Mouse (Mus musculus): ENCODE measurements around the gene Arl5c. TPM values are rescaled to one million over a fixed set of nuclear protein-coding genes. Genes with fewer than 3 reads are reported as not detected.
A peak's percentile ranks its signal among the peaks of the same experiment; 100 is the strongest.

Gene Arl5c
- total and polyA plus RNA-seq, 3 experiments = 1.2 to 10.4 TPM; not detected in 1

GRCm38 (mm10) chr11:98030701-98031442 is 34.9 kb upstream of the Arl5c start (continued):
- no peak for TF ChIP-seq ELF1 (IDR thresholded peaks at IDR 0.05; ENCODE audit: low read depth, low read length)
- TF ChIP-seq ZNF384 (IDR thresholded peaks at IDR 0.05; ENCODE audit: low read depth, low read length) = no peak
- TF ChIP-seq JUND (IDR thresholded peaks at IDR 0.05; ENCODE audit: low read depth, low read length) = no peak

DNA sequence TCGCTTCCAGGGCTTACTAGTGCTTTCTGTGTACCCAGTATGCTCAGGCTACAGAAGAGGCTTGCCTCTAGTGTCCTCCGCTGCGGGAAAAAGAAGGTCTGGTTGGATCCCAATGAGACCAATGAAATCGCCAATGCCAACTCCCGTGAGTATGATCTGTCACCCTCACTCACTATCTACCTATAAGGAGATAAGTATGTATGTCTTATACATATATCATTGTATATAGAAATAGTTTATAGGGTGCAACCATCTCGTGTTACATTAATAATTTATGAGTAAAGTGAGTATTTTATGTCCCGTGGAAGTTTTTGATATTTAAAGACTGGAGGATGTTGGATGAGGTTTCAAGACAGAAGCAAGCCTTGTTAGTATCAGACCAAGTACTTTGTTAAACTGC is 31.8 kb upstream of the Arl5c start:
- peak; percentile 87; the same call in 1 of the 2 replicates for TF ChIP-seq CHD1 (IDR thresholded peaks at IDR 0.05; ENCODE audit: low read depth, low read length)
- no peak for TF ChIP-seq E2F4 (IDR thresholded peaks at IDR 0.05; ENCODE audit: borderline replicate concordance, low read depth, low read length)
- TF ChIP-seq USF2 (IDR thresholded peaks at IDR 0.05; ENCODE audit: borderline replicate concordance in 1 of 2, insufficient read depth in 1 of 2, low read depth in 1 of 2, low read length in 2 of 2) = no peak
- TF ChIP-seq RCOR1 (IDR thresholded peaks at IDR 0.05; ENCODE audit: low read depth, low read length) = no peak
- 0 out of 2 replicates have a peak, but pooled peaks have one; percentile 41 for TF ChIP-seq SIN3A (IDR thresholded peaks at IDR 0.05; ENCODE audit: low read length)
- TF ChIP-seq POLR2AphosphoS2 (IDR thresholded peaks at IDR 0.05; ENCODE audit: low read length) = peak; percentile 68
- H3K27ac ChIP-seq (ENCODE audit: control insufficient read depth, low read depth, low read length) = peak overlapping the region; percentile 90
- H3K79me2 ChIP-seq (ENCODE audit: control insufficient read depth, insufficient read depth, low read length, poor library complexity) = peaks cover 24% of the 10 kb centered on the region

DNA sequence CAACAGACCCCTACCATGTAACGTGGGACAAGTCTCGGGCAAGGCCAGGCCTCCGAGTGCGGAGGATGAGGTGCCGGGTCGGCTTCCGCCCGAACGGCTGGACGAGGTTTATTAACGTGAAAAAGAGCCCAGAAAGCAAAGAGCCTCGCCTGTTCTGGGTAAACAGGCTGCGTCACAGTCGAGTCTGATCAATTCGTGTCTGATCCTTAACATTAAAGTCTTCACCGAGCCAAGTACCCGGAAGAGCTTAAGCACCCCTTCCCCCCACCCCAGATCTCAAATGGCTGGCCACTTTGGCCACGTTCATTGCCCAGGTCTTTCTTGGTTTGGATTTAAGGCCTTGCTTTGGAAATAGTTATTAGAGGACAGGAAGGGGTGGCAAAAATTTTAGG is 31.3 kb upstream of the Arl5c start:
- Histone ChIP-seq H3K4me3 (ENCODE audit: control insufficient read depth in 1 of 2, insufficient read depth in 1 of 2, low read depth in 2 of 2, low read length in 2 of 2) (peak overlapping the region; percentile 81 to 93), H3K4me1 (ENCODE audit: control insufficient read depth in 1 of 2, insufficient read depth in 2 of 2, low read length in 2 of 2) (peaks cover 6 to 22% of the 10 kb centered on the region in 2 experiments; a peak in 3 of 4 replicates), H3K36me3 (ENCODE audit: control insufficient read depth in 1 of 2, insufficient read depth in 2 of 2, low read length in 2 of 2) (peaks cover 12 to 20% of the 10 kb centered on the region in 2 experiments), H3K9ac (ENCODE audit: control insufficient read depth, low read depth, low read length, poor library complexity, severe bottlenecking) (peak overlapping the region; percentile 96), H3K27ac (ENCODE audit: control insufficient read depth, low read depth, low read length) (peak overlapping the region; percentile 90), H3K9me3 (replicated peaks; ENCODE audit: insufficient read depth, low read length) (no peaks in the 10 kb centered on the region), H3K79me2 (ENCODE audit: control insufficient read depth, insufficient read depth, low read length, poor library complexity) (peaks cover 25% of the 10 kb centered on the region), H3K27me3 (ENCODE audit: control insufficient read depth in 1 of 2, insufficient read depth in 2 of 2, low read length in 2 of 2) (no peaks in the 10 kb centered on the region)
- TF ChIP-seq MYC (IDR thresholded peaks at IDR 0.05; ENCODE audit: low read depth, low read length) (no peak), E2F4 (IDR thresholded peaks at IDR 0.05; ENCODE audit: borderline replicate concordance, low read depth, low read length) (no peak), SMC3 (IDR thresholded peaks at IDR 0.05; ENCODE audit: low read depth, low read length) (no peak), ELF1 (IDR thresholded peaks at IDR 0.05; ENCODE audit: low read depth, low read length) (peak; percentile 52), NRF1 (IDR thresholded peaks at IDR 0.05; ENCODE audit: insufficient read depth, low read depth, low read length, poor library complexity, severe bottlenecking) (no peak), MAX (IDR thresholded peaks at IDR 0.05; ENCODE audit: low read length) (no peak), ZKSCAN1 (IDR thresholded peaks at IDR 0.05; ENCODE audit: low read depth, low read length) (no peak), POLR2A (IDR thresholded peaks at IDR 0.05; ENCODE audit: control insufficient read depth in 1 of 2, insufficient read depth in 1 of 2, low read depth in 1 of 2, low read length in 2 of 2, poor library complexity in 1 of 2) (peak in 1 of 2 experiments; percentile 2; a peak in 2 of 4 replicates), GATA1 (IDR thresholded peaks at IDR 0.05; ENCODE audit: low read depth, low read length) (no peak), POLR2AphosphoS2 (IDR thresholded peaks at IDR 0.05; ENCODE audit: low read length) (peak; percentile 51; the same call in 1 of the 2 replicates), MYB (IDR thresholded peaks at IDR 0.05; ENCODE audit: low read depth, low read length) (no peak), MXI1 (IDR thresholded peaks at IDR 0.05; ENCODE audit: low read depth, low read length) (no peak), TBP (IDR thresholded peaks at IDR 0.05; ENCODE audit: low read depth, low read length) (0 out of 2 replicates have a peak, but pooled peaks have one; percentile 32), POLR2AphosphoS5 (IDR thresholded peaks at IDR 0.05; ENCODE audit: borderline replicate concordance, low read depth, low read length) (no peak), GABPA (IDR thresholded peaks at IDR 0.05; ENCODE audit: low read depth, low read length) (no peak), KAT2A (conservative IDR thresholded peaks at IDR 0.05; ENCODE audit: low read depth, low read length) (no peak; the same call in 1 of the 2 replicates), NELFE (IDR thresholded peaks at IDR 0.05; ENCODE audit: low read depth, low read length) (no peak), RCOR1 (IDR thresholded peaks at IDR 0.05; ENCODE audit: low read depth, low read length) (no peak), USF1 (IDR thresholded peaks at IDR 0.05; ENCODE audit: low read depth, low read length) (no peak), TAL1 (IDR thresholded peaks at IDR 0.05; ENCODE audit: low read length) (no peak)
- DNase-seq (ENCODE audit: low read depth, low spot score) = peak; percentile 67

More for the DNA sequence above, 31.8 kb upstream of the Arl5c start:
- H3K4me1 ChIP-seq (ENCODE audit: control insufficient read depth in 1 of 2, insufficient read depth in 2 of 2, low read length in 2 of 2) = peaks cover 6 to 22% of the 10 kb centered on the region in 2 experiments; a peak in 3 of 4 replicates
- H3K9ac ChIP-seq (ENCODE audit: control insufficient read depth, low read depth, low read length, poor library complexity, severe bottlenecking) = peak overlapping the region; percentile 96
- no peaks in the 10 kb centered on the region for H3K9me3 ChIP-seq (replicated peaks; ENCODE audit: insufficient read depth, low read length)
- DNase-seq (ENCODE audit: low read depth, low spot score) = peak; percentile 52
- peak overlapping the region; percentile 81 to 93 for H3K4me3 ChIP-seq (ENCODE audit: control insufficient read depth in 1 of 2, insufficient read depth in 1 of 2, low read depth in 2 of 2, low read length in 2 of 2)
- H3K27me3 ChIP-seq (ENCODE audit: control insufficient read depth in 1 of 2, insufficient read depth in 2 of 2, low read length in 2 of 2) = no peaks in the 10 kb centered on the region
- peaks cover 12 to 20% of the 10 kb centered on the region in 2 experiments for H3K36me3 ChIP-seq (ENCODE audit: control insufficient read depth in 1 of 2, insufficient read depth in 2 of 2, low read length in 2 of 2)

All from MEL (cell line).